Mouse (Mus musculus) olfactory bulb, adult 2 months (tissue): Measurements from ENCODE around the gene S100b.

Experiments
- CTCF ChIP-seq: fragments of 200-500 bp; IDR thresholded peaks from 2 replicates; pipeline ENCODE4 v1.5.1; 2012; ENCODE audit warnings: low read depth, mild to moderate bottlenecking, low read length, moderate library complexity; ENCODE audit not compliant: insufficient read depth
- POLR2A ChIP-seq: fragments of 200-500 bp; IDR thresholded peaks from 2 replicates; pipeline ENCODE4 v1.6.1; 2012; ENCODE audit warnings: mild to moderate bottlenecking, low read depth, low read length, moderate library complexity; ENCODE audit not compliant: insufficient read depth

- TF ChIP-seq CTCF (no peak), POLR2A (no peak)
These were observed 41.5 kb upstream of the S100b start for GRCm38 (mm10) chr10:76212121-76212520.
